Comparison of ENCODE assay signal across 9 mouse cellular contexts in the genomic region with DNA sequence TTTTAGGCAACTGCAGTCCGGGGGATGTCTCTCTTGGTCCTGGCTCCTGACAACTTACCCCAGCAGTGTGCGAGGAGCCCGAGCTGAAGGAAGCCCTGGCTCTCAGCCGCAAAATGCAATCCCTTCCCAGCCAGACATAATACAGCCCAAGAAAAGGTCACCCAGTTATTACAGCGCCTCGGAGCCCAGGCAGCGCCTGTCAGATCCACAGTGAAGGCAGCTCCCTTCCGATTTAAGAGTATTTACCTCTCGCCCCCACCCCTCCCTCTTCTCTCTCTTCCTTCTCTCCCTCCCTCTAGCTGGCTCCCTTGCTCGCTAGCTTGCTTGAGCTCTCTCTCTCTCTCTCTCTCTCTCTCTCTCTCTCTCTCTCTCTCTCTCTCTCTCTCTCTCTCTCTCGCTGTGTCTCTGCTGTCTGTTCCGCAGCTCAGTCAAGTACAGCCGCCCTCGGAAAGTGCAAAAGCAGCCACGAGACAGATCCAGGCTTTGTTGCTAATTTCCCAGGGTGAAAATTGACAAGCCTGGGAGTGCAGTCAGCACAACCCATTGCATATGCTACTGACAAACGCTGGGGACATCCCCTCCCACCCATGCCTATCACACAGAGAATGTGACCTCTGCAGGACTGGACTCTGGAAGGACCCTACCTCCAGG.
DNase-seq lines count a peak whose midpoint lies in the region; ATAC-seq lines count a peak whose summit lies in the region.
"Had no signal": no experiment of that assay in that cellular context is flagged by ENCODE, and none has a peak within 500 bp of the region (broad histone marks: within the 10 kb centered on the region; RNA-seq: fewer than 3 reads in every experiment).

No protein-coding gene starts in this region.

- no peak overlapping the region for H3K27ac ChIP-seq in heart, embryonic 13.5 days (replicated peaks)
- no peak overlapping the region for H3K27ac ChIP-seq in embryonic facial prominence, embryonic 12.5 days
- no peak overlapping the region for H3K27ac ChIP-seq in hindbrain, embryonic 11.5 days (ENCODE audit: low read depth, low read length)
- no peak overlapping the region for H3K27ac ChIP-seq in limb, embryonic 13.5 days

- ATAC-seq in heart, embryonic 13.5 days (ENCODE audit: extremely low read depth, insufficient number of reproducible peaks, low FRiP score, low TSS enrichment): no peak
- no peak for ATAC-seq in embryonic facial prominence, embryonic 12.5 days (ENCODE audit: insufficient number of reproducible peaks, insufficient read depth, low FRiP score, low TSS enrichment)
- ATAC-seq in hindbrain, embryonic 11.5 days (ENCODE audit: low FRiP score): peak; percentile 20
- ATAC-seq in limb, embryonic 13.5 days (ENCODE audit: low FRiP score, low read depth): no peak

- 0% methylated on average over 16 of the region's 16 CpGs for WGBS in heart, embryonic 13.5 days
- 1% methylated on average over 16 of the region's 16 CpGs for WGBS in embryonic facial prominence, embryonic 12.5 days
- WGBS in hindbrain, embryonic 11.5 days: 2% methylated on average over 14 of the region's 16 CpGs
- under 1% methylated on average over 16 of the region's 16 CpGs for WGBS in limb, embryonic 13.5 days

- peak overlapping the region; percentile 77 for H3K4me2 ChIP-seq in heart, embryonic 13.5 days
- H3K4me2 ChIP-seq in embryonic facial prominence, embryonic 12.5 days (replicated peaks): peak overlapping the region; percentile 64
- peak overlapping the region; percentile 68 for H3K4me2 ChIP-seq in hindbrain, embryonic 11.5 days (replicated peaks; ENCODE audit: low read depth, low read length)
- peak overlapping the region; percentile 72 for H3K4me2 ChIP-seq in limb, embryonic 13.5 days (replicated peaks)

- H3K27me3 ChIP-seq in heart, embryonic 13.5 days (replicated peaks): peaks cover 46% of the 10 kb centered on the region
- peaks cover 14% of the 10 kb centered on the region; the same call in 1 of the 2 replicates for H3K27me3 ChIP-seq in embryonic facial prominence, embryonic 12.5 days
- H3K27me3 ChIP-seq in hindbrain, embryonic 11.5 days (ENCODE audit: control insufficient read depth, insufficient read depth, low read length): no peaks in the 10 kb centered on the region
- peaks cover 66% of the 10 kb centered on the region for H3K27me3 ChIP-seq in limb, embryonic 13.5 days

- no peaks in the 10 kb centered on the region for H3K9me3 ChIP-seq in heart, embryonic 13.5 days
- H3K9me3 ChIP-seq in embryonic facial prominence, embryonic 12.5 days: no peaks in the 10 kb centered on the region
- no peaks in the 10 kb centered on the region for H3K9me3 ChIP-seq in hindbrain, embryonic 11.5 days (ENCODE audit: control insufficient read depth, low read length)
- no peaks in the 10 kb centered on the region for H3K9me3 ChIP-seq in limb, embryonic 13.5 days

- peak overlapping the region; percentile 57 for H3K4me3 ChIP-seq in heart, embryonic 13.5 days
- peak overlapping the region; percentile 34 for H3K4me3 ChIP-seq in embryonic facial prominence, embryonic 12.5 days
- H3K4me3 ChIP-seq in hindbrain, embryonic 11.5 days (ENCODE audit: low read depth, low read length): peak overlapping the region; percentile 40
- peak overlapping the region; percentile 41 for H3K4me3 ChIP-seq in limb, embryonic 13.5 days

- peak overlapping the region; percentile 73 for H3K9ac ChIP-seq in heart, embryonic 13.5 days
- H3K9ac ChIP-seq in embryonic facial prominence, embryonic 12.5 days: peak overlapping the region; percentile 40; the same call in 1 of the 2 replicates
- peak overlapping the region; percentile 45; the same call in 1 of the 2 replicates for H3K9ac ChIP-seq in hindbrain, embryonic 11.5 days (ENCODE audit: low read depth, low read length)
- H3K9ac ChIP-seq in limb, embryonic 13.5 days: peak overlapping the region; percentile 25; the same call in 1 of the 2 replicates

- H3K36me3 ChIP-seq in heart, embryonic 13.5 days: no peaks in the 10 kb centered on the region
- H3K36me3 ChIP-seq in embryonic facial prominence, embryonic 12.5 days: no peaks in the 10 kb centered on the region
- no peaks in the 10 kb centered on the region for H3K36me3 ChIP-seq in hindbrain, embryonic 11.5 days (ENCODE audit: control insufficient read depth, insufficient read depth, low read length)
- no peaks in the 10 kb centered on the region for H3K36me3 ChIP-seq in limb, embryonic 13.5 days
- H3K36me3 ChIP-seq: G1E had no signal

- H3K4me1 ChIP-seq in heart, embryonic 13.5 days: peaks cover 23% of the 10 kb centered on the region
- peaks cover 28% of the 10 kb centered on the region for H3K4me1 ChIP-seq in embryonic facial prominence, embryonic 12.5 days
- H3K4me1 ChIP-seq in hindbrain, embryonic 11.5 days (replicated peaks; ENCODE audit: control insufficient read depth, insufficient read depth, low read length): 0 out of 2 replicates have a peak, but pooled peaks cover 3% of the 10 kb centered on the region
- peaks cover 32% of the 10 kb centered on the region for H3K4me1 ChIP-seq in limb, embryonic 13.5 days

- no peak for DNase-seq in heart, adult 8-10 months (ENCODE audit: low spot score)
- DNase-seq in hindbrain, embryonic 11.5 days (ENCODE audit: low spot score): peak; percentile 50
- DNase-seq in retina, embryonic 14.5 days (ENCODE audit: low spot score): peak; percentile 30
- DNase-seq in ovary, postnatal 14 days (ENCODE audit: low spot score): no peak
- no peak for DNase-seq in adipocyte (ENCODE audit: low spot score)

Comparison
In these comparisons a context has a peak if more than half of its experiments do, and no peak if none do; other contexts are left out.
1. DNase-seq: peak in hindbrain, embryonic 11.5 days (single experiment) and retina, embryonic 14.5 days (single experiment); none in heart, adult 8-10 months (single experiment), ovary, postnatal 14 days (single experiment) and adipocyte (single experiment).
2. Peak in every context shown above with its lines, with median percentiles within 50 percentile points of each other: H3K4me2 ChIP-seq, H3K4me3 ChIP-seq and H3K9ac ChIP-seq.